Mouse (Mus musculus): ENCODE results near the gene Olfr857. TPM values are rescaled to one million over a fixed set of nuclear protein-coding genes. Genes with fewer than 3 reads are reported as not detected.
"Not testable (repeated sequence)": the region's sequence is repeated elsewhere in the genome, so short reads cannot be mapped to it uniquely, and the experiment has no call there.

The Olfr857 gene
- not detected for total RNA-seq (2021)

DNA sequence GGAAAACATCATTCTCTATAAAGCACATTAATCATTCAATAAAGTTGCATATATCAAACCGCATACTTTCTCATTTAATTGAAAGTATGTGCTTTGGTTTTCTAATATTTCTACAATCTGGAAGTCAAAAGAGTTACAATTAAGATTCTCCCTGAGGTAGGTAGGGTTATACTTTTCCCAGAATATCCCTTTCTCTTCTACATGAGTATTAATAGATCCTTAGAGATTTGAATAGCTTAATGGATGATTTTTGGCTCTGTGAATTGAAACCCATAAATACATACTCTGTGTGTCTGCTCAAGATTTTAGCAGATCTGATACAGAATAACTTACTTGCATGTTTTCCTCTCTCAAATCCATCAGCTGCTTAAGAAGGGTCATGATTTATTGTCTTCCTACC lies at the start of gene Olfr857:
TSS of gene Olfr857 (plus strand) at position 301 of the 400 bp plus-strand sequence.
- no peak for DNase-seq

DNA sequence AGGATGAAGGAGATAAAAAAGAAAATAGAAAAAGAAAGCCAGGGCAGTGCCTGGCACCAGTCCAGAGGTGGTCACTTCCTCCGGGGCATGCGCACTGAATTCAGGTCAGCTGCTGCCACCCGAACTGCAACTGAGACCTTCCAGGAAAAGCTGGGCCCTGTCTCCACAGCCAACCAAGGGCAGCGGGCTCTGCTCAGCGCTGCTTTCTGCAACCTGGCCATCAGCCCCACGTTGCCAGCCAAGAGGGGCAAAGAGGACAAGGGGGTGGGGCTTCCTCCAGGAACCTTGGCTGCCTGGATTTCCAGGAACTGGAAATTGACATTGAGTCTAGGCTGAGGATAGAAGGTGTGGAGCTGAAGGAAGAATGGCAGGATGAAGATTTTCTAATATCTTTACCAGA lies 19.0 kb upstream of the Olfr857 start:
- no peak for DNase-seq

GRCm38 (mm10) chr9:19691426-19691825 lies 17.8 kb upstream of the Olfr857 start:
- DNase-seq = no peak

DNA sequence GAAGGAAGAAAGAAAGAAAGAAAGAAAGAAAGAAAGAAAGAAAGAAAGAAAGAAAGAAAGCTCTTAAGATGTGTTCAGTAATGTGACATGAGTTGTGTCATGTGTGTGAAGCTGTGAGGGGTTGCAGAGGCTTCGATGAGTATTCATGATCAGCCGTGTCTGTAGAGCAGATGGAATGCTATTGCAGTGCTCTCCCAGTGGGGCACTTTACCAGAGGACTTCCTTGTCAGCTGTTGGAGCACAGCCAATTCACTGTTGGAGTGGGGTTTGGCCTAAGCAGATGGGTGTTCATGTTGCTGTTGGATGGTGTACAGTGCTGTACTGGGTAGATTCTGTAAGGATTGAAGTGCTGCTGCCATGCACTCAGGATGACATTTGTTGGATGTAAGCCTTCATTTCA lies 16.8 kb upstream of the Olfr857 start:
- DNase-seq = no peak

DNA sequence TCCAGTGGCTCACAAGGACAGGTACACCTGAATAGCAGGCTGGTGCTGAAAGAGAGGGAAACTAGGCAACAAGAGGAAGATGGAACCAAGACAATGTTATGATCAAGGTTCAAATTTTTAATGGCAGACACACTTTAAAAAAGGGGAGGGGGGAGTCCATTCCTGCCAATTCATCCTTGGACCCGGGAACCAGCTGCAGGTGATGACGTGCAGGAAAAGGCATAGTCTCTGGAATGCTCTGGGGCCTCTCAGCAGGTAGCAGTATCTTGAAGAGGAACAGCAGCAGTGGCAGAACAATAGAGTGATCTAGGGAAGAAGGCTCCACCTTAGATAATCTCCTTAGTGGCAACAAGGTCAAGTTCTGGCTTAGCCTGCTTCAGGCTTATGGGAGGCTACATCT lies 14.9 kb upstream of the Olfr857 start:
- not testable (repeated sequence) for DNase-seq

DNA sequence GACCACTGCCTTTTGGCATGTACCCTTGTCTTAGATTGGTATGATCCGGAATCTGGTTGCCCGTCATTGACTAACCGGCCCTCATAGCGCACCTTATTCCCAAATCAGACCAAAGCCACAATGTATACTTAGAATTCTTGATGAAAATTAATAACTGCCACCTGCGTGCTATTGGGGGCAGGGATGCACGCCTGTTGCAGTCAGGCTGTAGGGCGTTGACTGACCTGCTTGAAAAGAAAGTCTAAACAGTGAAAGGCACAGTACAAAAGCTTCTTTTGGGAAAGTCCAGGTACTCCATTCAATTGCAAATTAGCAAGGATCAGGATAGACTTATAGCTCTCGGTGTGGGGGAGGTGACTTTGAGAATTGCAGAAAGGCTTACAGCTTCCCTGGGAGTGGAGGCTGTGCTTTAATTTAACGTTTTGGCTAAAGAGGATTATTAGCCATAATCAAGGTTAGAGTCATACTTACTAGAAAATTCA lies 14.3 kb upstream of the Olfr857 start:
- not testable (repeated sequence) for DNase-seq

- not testable (repeated sequence) for DNase-seq
Measured at GRCm38 (mm10) chr9:19704546-19704945, 4.7 kb upstream of the Olfr857 start.

Other genes starting within 250 kb of the Olfr857 start
- gene Olfr850, start 231.2 kb upstream of the Olfr857 start, total RNA-seq (2021) = not detected
- not detected for gene Olfr851, start 216.1 kb upstream of the Olfr857 start, total RNA-seq (2021)
- gene Olfr853, start 168.4 kb upstream of the Olfr857 start, total RNA-seq (2021) = not detected
- gene Olfr854, start 142.1 kb upstream of the Olfr857 start, total RNA-seq (2021) = not detected
- not detected for gene Olfr855, start 126.8 kb upstream of the Olfr857 start, total RNA-seq (2021)
- 10 to 100 TPM; 14.7 to 17.0 TPM for gene Zfp317, start 87.3 kb upstream of the Olfr857 start, total RNA-seq (2021)
- not detected for gene Olfr58, start 70.8 kb downstream of the Olfr857 start, total RNA-seq (2021)
- gene Olfr859, start 95.5 kb downstream of the Olfr857 start, total RNA-seq (2021) = not detected
- not detected for gene Olfr860, start 140.3 kb downstream of the Olfr857 start, total RNA-seq (2021)
- gene Olfr862, start 178.6 kb downstream of the Olfr857 start, total RNA-seq (2021) = not detected
- gene Olfr77, start 207.4 kb downstream of the Olfr857 start, total RNA-seq (2021) = not detected

Data from heart, postnatal 4 days (tissue).